Mouse (Mus musculus): ENCODE results near the gene Babam2. TPM values are rescaled to one million over a fixed set of nuclear protein-coding genes. Genes with fewer than 3 reads are reported as not detected.

Babam2 gene
- total and polyA plus RNA-seq, 2 experiments from 2014 or later = 39.1 to 51.3 TPM

DNA sequence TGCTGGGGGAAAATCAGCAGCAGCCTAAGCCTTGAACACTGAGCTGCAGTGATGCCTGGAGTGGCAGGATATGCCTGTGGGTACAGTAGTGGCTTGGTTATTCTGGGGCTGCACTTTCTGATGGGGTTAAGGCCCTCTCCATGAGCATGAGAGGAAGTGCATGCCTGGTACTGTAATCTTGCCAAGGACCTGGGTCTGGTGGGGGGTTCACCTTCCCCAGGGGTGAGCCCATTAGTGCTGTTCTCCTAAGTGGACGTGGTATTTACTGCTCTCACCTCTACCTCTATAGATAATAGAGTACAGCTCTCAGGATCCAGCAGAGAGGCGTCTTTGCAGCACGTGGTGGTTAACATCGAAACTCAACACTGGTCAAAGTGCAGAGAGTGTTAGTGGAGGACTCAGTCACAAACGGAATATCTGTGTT, 16.4 kb downstream of the Babam2 start:
- Histone ChIP-seq H3K9me3 (replicated peaks; ENCODE audit: control insufficient read depth, low read length) (no peaks in the 10 kb centered on the region), H3K27me3 (ENCODE audit: control insufficient read depth, insufficient read depth, low read length) (no peaks in the 10 kb centered on the region), H3K9ac (replicated peaks; ENCODE audit: low read depth, low read length) (no peak overlapping the region), H3K27ac (ENCODE audit: low read depth) (no peak overlapping the region), H3K4me2 (ENCODE audit: low read depth, low read length) (no peak overlapping the region), H3K36me3 (replicated peaks; ENCODE audit: control insufficient read depth, insufficient read depth, low read length) (no peaks in the 10 kb centered on the region), H3K4me3 (ENCODE audit: low read depth, low read length) (no peak overlapping the region), H3K4me1 (ENCODE audit: control insufficient read depth, insufficient read depth) (0 out of 2 replicates have a peak, but pooled peaks cover 6% of the 10 kb centered on the region)
- 40% methylated on average over 5 of the region's 5 CpGs for WGBS
- DNase-seq (ENCODE audit: low spot score) (no peak), ATAC-seq (ENCODE audit: insufficient read depth, low read depth) (no peak)
- TF ChIP-seq EP300 (IDR thresholded peaks at IDR 0.05; ENCODE audit: low read depth) = no peak
- TF ChIP-seq CTCF (IDR thresholded peaks at IDR 0.05; ENCODE audit: low read depth) = no peak

DNA sequence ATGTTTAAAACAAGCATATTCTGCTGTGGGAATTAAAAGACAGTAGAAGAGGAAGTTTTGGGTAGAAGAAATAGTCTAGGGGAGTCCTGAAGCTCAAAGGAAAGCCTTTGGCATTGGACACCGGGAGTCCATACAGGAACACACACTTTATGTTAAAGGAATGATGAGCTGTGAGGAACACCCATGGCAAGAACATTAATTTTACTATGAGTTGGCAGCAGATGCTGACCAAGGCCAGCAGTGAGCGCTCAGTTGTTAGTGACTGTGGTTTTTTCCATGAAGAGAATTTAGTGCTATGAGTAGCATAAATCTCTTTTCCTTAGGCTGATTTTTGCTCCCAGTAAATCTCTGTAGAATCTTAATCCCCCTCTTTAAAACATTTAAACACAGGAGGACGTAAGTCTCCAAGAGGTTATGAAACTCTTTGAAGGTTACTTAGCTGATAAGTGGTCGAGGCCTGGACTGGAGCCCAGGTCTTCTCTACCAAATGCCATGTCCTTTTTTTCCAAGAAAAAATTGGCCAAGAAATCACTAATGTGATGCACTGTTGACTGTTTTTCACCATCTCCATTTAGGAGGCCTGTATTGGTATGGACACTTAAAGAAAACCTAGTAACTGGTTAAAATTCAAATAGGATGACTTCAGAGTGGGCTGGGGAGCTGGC, 18.1 kb downstream of the Babam2 start:
- Histone ChIP-seq H3K9ac (replicated peaks; ENCODE audit: low read depth, low read length) (no peak overlapping the region), H3K4me2 (ENCODE audit: low read depth, low read length) (no peak overlapping the region), H3K4me3 (ENCODE audit: low read depth, low read length) (no peak overlapping the region), H3K4me1 (ENCODE audit: control insufficient read depth, insufficient read depth) (0 out of 2 replicates have a peak, but pooled peaks cover 6% of the 10 kb centered on the region), H3K27me3 (ENCODE audit: control insufficient read depth, insufficient read depth, low read length) (no peaks in the 10 kb centered on the region), H3K9me3 (replicated peaks; ENCODE audit: control insufficient read depth, low read length) (no peaks in the 10 kb centered on the region), H3K36me3 (replicated peaks; ENCODE audit: control insufficient read depth, insufficient read depth, low read length) (no peaks in the 10 kb centered on the region), H3K27ac (ENCODE audit: low read depth) (no peak overlapping the region)
- ATAC-seq (ENCODE audit: insufficient read depth, low read depth) (no peak), DNase-seq (ENCODE audit: low spot score) (no peak)
- 65% methylated on average over 4 of the region's 4 CpGs for WGBS
- TF ChIP-seq CTCF (IDR thresholded peaks at IDR 0.05; ENCODE audit: low read depth) (no peak), EP300 (IDR thresholded peaks at IDR 0.05; ENCODE audit: low read depth) (no peak)

DNA sequence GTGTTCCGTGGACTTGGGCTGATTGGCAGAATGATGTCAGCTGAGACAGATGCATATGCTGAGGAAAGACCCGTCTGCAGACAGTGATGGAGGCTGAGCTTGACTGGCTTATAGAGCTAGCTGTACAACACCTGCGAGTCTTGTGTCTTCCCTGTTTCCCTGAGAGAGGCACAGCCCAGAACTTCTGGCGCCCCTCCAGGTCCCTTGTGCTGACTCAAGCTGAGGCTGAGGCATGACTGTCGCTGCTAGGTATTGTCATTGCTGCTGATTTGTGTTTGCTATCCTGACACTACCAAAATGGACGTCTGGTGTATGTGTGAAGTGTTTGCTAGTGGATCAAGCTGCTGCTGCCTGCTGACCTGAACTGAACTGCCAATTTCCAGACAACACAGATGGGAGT, 27.0 kb downstream of the Babam2 start:
- DNase-seq (ENCODE audit: low spot score) (no peak), ATAC-seq (ENCODE audit: insufficient read depth, low read depth) (no peak)
- 75% methylated on average over 6 of the region's 6 CpGs for WGBS
- Histone ChIP-seq H3K9me3 (replicated peaks; ENCODE audit: control insufficient read depth, low read length) (no peaks in the 10 kb centered on the region), H3K9ac (replicated peaks; ENCODE audit: low read depth, low read length) (no peak overlapping the region), H3K27me3 (ENCODE audit: control insufficient read depth, insufficient read depth, low read length) (no peaks in the 10 kb centered on the region), H3K36me3 (replicated peaks; ENCODE audit: control insufficient read depth, insufficient read depth, low read length) (no peaks in the 10 kb centered on the region), H3K4me2 (ENCODE audit: low read depth, low read length) (no peak overlapping the region), H3K4me3 (ENCODE audit: low read depth, low read length) (no peak overlapping the region), H3K27ac (ENCODE audit: low read depth) (no peak overlapping the region), H3K4me1 (ENCODE audit: control insufficient read depth, insufficient read depth) (no peaks in the 10 kb centered on the region)
- TF ChIP-seq EP300 (IDR thresholded peaks at IDR 0.05; ENCODE audit: low read depth) (no peak), CTCF (IDR thresholded peaks at IDR 0.05; ENCODE audit: low read depth) (no peak)

DNA sequence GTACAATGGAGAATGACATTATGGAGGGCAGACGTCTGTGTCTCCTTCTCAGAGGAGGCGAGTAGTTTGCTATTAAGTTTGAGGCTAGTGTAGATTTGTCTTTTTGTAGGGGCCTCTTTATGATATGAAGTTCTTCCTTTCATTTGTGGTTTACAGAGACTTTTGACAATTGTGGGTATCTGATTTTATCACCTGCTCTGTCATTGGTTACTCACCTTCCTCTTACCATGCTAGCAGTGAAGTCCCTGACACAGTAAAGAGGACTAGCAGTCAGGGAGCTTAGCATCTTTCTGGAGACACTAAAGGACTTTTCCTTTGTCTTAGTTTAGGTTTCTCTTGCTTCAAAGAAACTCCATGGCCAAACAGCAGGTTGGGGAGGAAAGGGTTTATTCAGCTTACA, 28.4 kb downstream of the Babam2 start:
- Histone ChIP-seq H3K36me3 (replicated peaks; ENCODE audit: control insufficient read depth, insufficient read depth, low read length) (no peaks in the 10 kb centered on the region), H3K4me3 (ENCODE audit: low read depth, low read length) (no peak overlapping the region), H3K9me3 (replicated peaks; ENCODE audit: control insufficient read depth, low read length) (no peaks in the 10 kb centered on the region), H3K9ac (replicated peaks; ENCODE audit: low read depth, low read length) (no peak overlapping the region), H3K27me3 (ENCODE audit: control insufficient read depth, insufficient read depth, low read length) (no peaks in the 10 kb centered on the region), H3K4me2 (ENCODE audit: low read depth, low read length) (no peak overlapping the region), H3K4me1 (ENCODE audit: control insufficient read depth, insufficient read depth) (no peaks in the 10 kb centered on the region), H3K27ac (ENCODE audit: low read depth) (no peak overlapping the region)
- TF ChIP-seq EP300 (IDR thresholded peaks at IDR 0.05; ENCODE audit: low read depth) = no peak
- TF ChIP-seq CTCF (IDR thresholded peaks at IDR 0.05; ENCODE audit: low read depth) = no peak
- ATAC-seq (ENCODE audit: insufficient read depth, low read depth) = no peak
- DNase-seq (ENCODE audit: low spot score) = no peak
- WGBS = 89% methylated on average over 2 of the region's 2 CpGs

DNA sequence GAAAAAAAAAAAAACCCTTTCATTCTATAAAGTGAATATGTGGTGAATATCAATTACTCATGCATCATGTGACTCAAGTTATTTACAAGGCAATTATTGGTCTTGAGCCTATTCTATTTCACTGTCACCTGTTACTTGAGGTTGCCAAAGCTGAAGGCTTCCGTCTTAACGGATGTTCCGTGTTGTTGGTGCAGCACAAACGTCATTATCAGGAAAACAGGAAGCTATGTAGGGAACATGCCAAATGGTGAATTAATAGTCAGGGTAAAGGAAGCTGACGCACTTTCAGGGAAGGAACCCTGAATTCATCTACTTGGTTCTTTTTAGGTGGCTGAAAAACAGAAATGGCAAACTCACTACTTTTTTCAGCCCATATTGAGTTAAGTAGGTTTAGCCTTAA, 30.0 kb downstream of the Babam2 start:
- H3K4me3 ChIP-seq (ENCODE audit: low read depth, low read length) = no peak overlapping the region
- no peaks in the 10 kb centered on the region for H3K9me3 ChIP-seq (replicated peaks; ENCODE audit: control insufficient read depth, low read length)
- H3K4me2 ChIP-seq (ENCODE audit: low read depth, low read length) = no peak overlapping the region
- ATAC-seq (ENCODE audit: insufficient read depth, low read depth) = no peak
- H3K9ac ChIP-seq (replicated peaks; ENCODE audit: low read depth, low read length) = no peak overlapping the region
- no peaks in the 10 kb centered on the region for H3K4me1 ChIP-seq (ENCODE audit: control insufficient read depth, insufficient read depth)
- H3K27ac ChIP-seq (ENCODE audit: low read depth) = no peak overlapping the region
- H3K27me3 ChIP-seq (ENCODE audit: control insufficient read depth, insufficient read depth, low read length) = no peaks in the 10 kb centered on the region
- WGBS = 63% methylated on average over 5 of the region's 5 CpGs
- H3K36me3 ChIP-seq (replicated peaks; ENCODE audit: control insufficient read depth, insufficient read depth, low read length) = no peaks in the 10 kb centered on the region
- peak; percentile 33 for DNase-seq (ENCODE audit: low spot score)
- TF ChIP-seq EP300 (IDR thresholded peaks at IDR 0.05; ENCODE audit: low read depth) = peak; percentile 89
- TF ChIP-seq CTCF (IDR thresholded peaks at IDR 0.05; ENCODE audit: low read depth) = no peak
